Mouse (Mus musculus) bone marrow, adult 2 months (tissue): Measurements from ENCODE around the gene Dlg2.

Source experiments
- CTCF ChIP-seq: fragments of 200-500 bp; IDR thresholded peaks from 2 replicates; pipeline ENCODE4 v1.5.1; 2011; ENCODE audit warnings: low read length, control low read depth; ENCODE audit not compliant: control insufficient read depth, insufficient read depth
- POLR2A ChIP-seq: fragments of 200-500 bp; IDR thresholded peaks from 2 replicates; pipeline ENCODE4 v1.6.1; 2011; ENCODE audit warnings: low read depth, mild to moderate bottlenecking, control low read depth, low read length, borderline replicate concordance; ENCODE audit not compliant: control insufficient read depth

DNA sequence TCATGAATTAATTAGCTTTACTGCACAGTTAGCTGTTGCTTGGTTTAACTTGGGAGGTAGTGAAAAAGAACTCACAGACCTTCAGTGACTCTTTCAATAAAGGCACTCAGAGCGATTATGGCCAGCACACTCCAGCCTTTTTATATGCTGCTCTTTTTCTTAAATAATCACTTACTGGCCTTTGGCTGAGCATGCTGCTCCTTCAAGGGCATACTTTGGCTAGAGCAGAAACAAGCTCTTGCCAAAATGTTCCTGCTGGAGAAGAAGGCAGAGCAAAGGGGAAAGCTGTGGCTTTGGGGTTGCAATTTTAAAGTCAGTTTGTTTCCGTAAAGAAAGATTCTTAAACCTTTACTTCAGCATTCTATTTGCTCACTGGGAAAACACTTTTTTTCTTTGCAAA is 1308.1 kb downstream of the Dlg2 start:
- no peak for TF ChIP-seq CTCF
- TF ChIP-seq POLR2A = no peak
